Mouse (Mus musculus) hindbrain, embryonic 11.5 days (tissue): Measurements from ENCODE around the gene Edc4. TPM values are rescaled to one million over a fixed set of nuclear protein-coding genes. Genes with fewer than 3 reads are reported as not detected.
A peak's percentile ranks its signal among the peaks of the same experiment; 100 is the strongest.
"Not testable (repeated sequence)": the region's sequence is repeated elsewhere in the genome, so short reads cannot be mapped to it uniquely, and the experiment has no call there.

Experiments
- ATAC-seq: fragments of 200-750 bp; cut with Nextera tagmentation; 2 replicates; pipeline ENCODE4 v1.8.0; 2017; ENCODE audit warnings: mild to moderate bottlenecking, moderate TSS enrichment, moderate library complexity; ENCODE audit not compliant: low FRiP score
- DNase-seq: peaks from one replicate; pipeline ENCODE4 v3.0.0-alpha.2; 2015; ENCODE audit warnings: low spot score
- H3K27ac ChIP-seq: fragments of 300-500 bp; sonication (generic); 2 replicates; pipeline ENCODE4 v1.5.1; 2014; ENCODE audit warnings: mild to moderate bottlenecking, low read depth, low read length
- H3K27me3 ChIP-seq: fragments of 300-500 bp; sonication (generic); 2 replicates; pipeline ENCODE4 v1.6.1; 2014; ENCODE audit warnings: mild to moderate bottlenecking, low read length, moderate library complexity, mixed read lengths; ENCODE audit not compliant: control insufficient read depth, insufficient read depth
- H3K36me3 ChIP-seq: fragments of 300-500 bp; sonication (generic); 2 replicates; pipeline ENCODE4 v1.6.1; 2014; ENCODE audit warnings: mild to moderate bottlenecking, low read length, moderate library complexity, mixed read lengths; ENCODE audit not compliant: control insufficient read depth, insufficient read depth
- H3K4me1 ChIP-seq: fragments of 300-500 bp; sonication (generic); replicated peaks from 2 replicates; pipeline ENCODE4 v1.6.1; 2014; ENCODE audit warnings: low read length, mixed read lengths; ENCODE audit not compliant: control insufficient read depth, insufficient read depth
- H3K4me2 ChIP-seq: fragments of 300-500 bp; sonication (generic); replicated peaks from 2 replicates; pipeline ENCODE4 v1.6.1; 2014; ENCODE audit warnings: mild to moderate bottlenecking, low read depth, low read length
- H3K4me3 ChIP-seq: fragments of 300-500 bp; sonication (generic); 2 replicates; pipeline ENCODE4 v1.5.1; 2014; ENCODE audit warnings: low read depth, low read length
- H3K9ac ChIP-seq: fragments of 300-500 bp; sonication (generic); 2 replicates; pipeline ENCODE4 v1.6.1; 2014; ENCODE audit warnings: low read depth, low read length
- H3K9me3 ChIP-seq: fragments of 300-500 bp; sonication (generic); 2 replicates; pipeline ENCODE4 v1.6.1; 2016; ENCODE audit warnings: low read length; ENCODE audit not compliant: control insufficient read depth
- WGBS: fragments of 180-500 bp; shearing (Covaris S2); extraction: QIAGEN DNeasy Blood & Tissue Kit; methylation state at CpG from one replicate; pipeline ENCODE4 v1.1.7; 2014; 5-methylcytosine and 5-hydroxymethylcytosine counted together
- polyA plus RNA-seq: library from polyadenylated mRNA; unstranded; fragments of >200 nt; fragmentation: Nextera tagmentation; extraction: Ambion mirVana; gene quantifications from 2 replicates; pipeline ENCODE4 v1.2.1, GENCODE M21; 2014

Gene Edc4
- polyA plus RNA-seq, result 31.9 and 32.6 TPM in 2 replicates

GRCm38 (mm10) chr8:105880754-105881520 is at the start of gene Edc4:
Gene Edc4, plus strand, starts transcription at chr8:105880881.
- Histone ChIP-seq H3K4me1 (peaks cover 6% of the 10 kb centered on the region), H3K27ac (peak within 1 kb of the TSS; percentile 14; the same call in 1 of the 2 replicates), H3K4me3 (peak within 1 kb of the TSS; percentile 97), H3K9ac (peak within 1 kb of the TSS; percentile 81), H3K9me3 (no peaks in the 10 kb centered on the region), H3K4me2 (peak within 1 kb of the TSS; percentile 68), H3K36me3 (peaks cover 5% of the 10 kb centered on the region; the same call in 1 of the 2 replicates), H3K27me3 (no peaks in the 10 kb centered on the region)
- peak; percentile 94 for DNase-seq
- WGBS, result 2% methylated on average over 45 of the region's 45 CpGs
- ATAC-seq, result peak; percentile 78

- not testable (repeated sequence) for DNase-seq, H3K9me3 ChIP-seq, H3K9ac ChIP-seq, H3K4me2 ChIP-seq, ATAC-seq, H3K27ac ChIP-seq, H3K36me3 ChIP-seq, H3K4me3 ChIP-seq, H3K27me3 ChIP-seq, H3K4me1 ChIP-seq
- WGBS, result 81% methylated on average over 2 of the region's 2 CpGs
Measured at GRCm38 (mm10) chr8:105833740-105834139, 46.9 kb upstream of the Edc4 start.

- WGBS, result 31% methylated on average over 11 of the region's 11 CpGs
- H3K9me3 ChIP-seq, result no peaks in the 10 kb centered on the region
- no peaks in the 10 kb centered on the region for H3K27me3 ChIP-seq
- H3K36me3 ChIP-seq, result no peaks in the 10 kb centered on the region
- H3K4me2 ChIP-seq, result no peak overlapping the region
- H3K4me3 ChIP-seq, result no peak overlapping the region
- DNase-seq (peak; percentile 62), ATAC-seq (no peak)
- H3K9ac ChIP-seq, result no peak overlapping the region
- no peaks in the 10 kb centered on the region for H3K4me1 ChIP-seq
- no peak overlapping the region for H3K27ac ChIP-seq
Measured at GRCm38 (mm10) chr8:105835318-105835717, 45.4 kb upstream of the Edc4 start.

GRCm38 (mm10) chr8:105836991-105837390 is 43.7 kb upstream of the Edc4 start:
- Histone ChIP-seq H3K27me3 (no peaks in the 10 kb centered on the region), H3K4me2 (no peak overlapping the region), H3K4me1 (no peaks in the 10 kb centered on the region), H3K27ac (no peak overlapping the region), H3K36me3 (no peaks in the 10 kb centered on the region), H3K4me3 (no peak overlapping the region), H3K9me3 (no peaks in the 10 kb centered on the region), H3K9ac (no peak overlapping the region)
- ATAC-seq, result no peak
- DNase-seq, result no peak
- WGBS, result 89% methylated on average over 6 of the region's 6 CpGs

- 89% methylated on average over 5 of the region's 5 CpGs for whole genome bisulfite sequencing
- Histone ChIP-seq H3K4me1 (no peaks in the 10 kb centered on the region), H3K27me3 (no peaks in the 10 kb centered on the region), H3K9ac (no peak overlapping the region), H3K9me3 (no peaks in the 10 kb centered on the region), H3K36me3 (no peaks in the 10 kb centered on the region), H3K4me2 (no peak overlapping the region), H3K4me3 (no peak overlapping the region), H3K27ac (no peak overlapping the region)
- DNase-seq, result no peak
- no peak for ATAC-seq
Measured at GRCm38 (mm10) chr8:105839209-105839608, 41.5 kb upstream of the Edc4 start.

GRCm38 (mm10) chr8:105846678-105847077 is 34.0 kb upstream of the Edc4 start:
- WGBS, result 92% methylated on average over 11 of the region's 11 CpGs
- no peak overlapping the region for H3K4me2 ChIP-seq
- ATAC-seq, result no peak

GRCm38 (mm10) chr8:105850014-105850413 is 30.7 kb upstream of the Edc4 start:
- Histone ChIP-seq H3K4me1 (peaks cover 5% of the 10 kb centered on the region), H3K9ac (no peak overlapping the region), H3K4me2 (no peak overlapping the region), H3K4me3 (no peak overlapping the region), H3K27ac (no peak overlapping the region), H3K9me3 (no peaks in the 10 kb centered on the region), H3K36me3 (peaks cover 3% of the 10 kb centered on the region), H3K27me3 (no peaks in the 10 kb centered on the region)
- no peak for DNase-seq
- no peak for ATAC-seq
- WGBS, result 81% methylated on average over 4 of the region's 4 CpGs

More at GRCm38 (mm10) chr8:105846678-105847077, 34.0 kb upstream of the Edc4 start:
- Histone ChIP-seq H3K9me3 (no peaks in the 10 kb centered on the region), H3K4me3 (no peak overlapping the region), H3K36me3 (peaks cover 8% of the 10 kb centered on the region), H3K27ac (no peak overlapping the region), H3K4me1 (peaks cover 5% of the 10 kb centered on the region), H3K27me3 (no peaks in the 10 kb centered on the region), H3K9ac (no peak overlapping the region)
- no peak for DNase-seq

- H3K27ac ChIP-seq, result no peak overlapping the region
- peak overlapping the region; percentile 29 for H3K4me2 ChIP-seq
- H3K4me1 ChIP-seq, result peaks cover 5% of the 10 kb centered on the region
- 83% methylated on average over 7 of the region's 7 CpGs for WGBS
- ATAC-seq (no peak), DNase-seq (no peak)
- no peaks in the 10 kb centered on the region for H3K36me3 ChIP-seq
- H3K27me3 ChIP-seq, result no peaks in the 10 kb centered on the region
- no peak overlapping the region; the same call in 1 of the 2 replicates for H3K9ac ChIP-seq
- no peak overlapping the region; the same call in 1 of the 2 replicates for H3K4me3 ChIP-seq
- no peaks in the 10 kb centered on the region for H3K9me3 ChIP-seq
Measured at GRCm38 (mm10) chr8:105850611-105851010, 30.1 kb upstream of the Edc4 start.

GRCm38 (mm10) chr8:105851651-105852143 is 29.0 kb upstream of the Edc4 start:
- H3K27ac ChIP-seq, result no peak overlapping the region; the same call in 1 of the 2 replicates
- H3K9ac ChIP-seq, result peak overlapping the region; percentile 88
- H3K4me2 ChIP-seq, result peak overlapping the region; percentile 66
- H3K4me3 ChIP-seq, result peak overlapping the region; percentile 67
- H3K27me3 ChIP-seq, result no peaks in the 10 kb centered on the region
- H3K9me3 ChIP-seq, result no peaks in the 10 kb centered on the region
- peak; percentile 81 for ATAC-seq
- under 1% methylated on average over 34 of the region's 34 CpGs for WGBS
- H3K4me1 ChIP-seq, result peaks cover 11% of the 10 kb centered on the region
- no peaks in the 10 kb centered on the region for H3K36me3 ChIP-seq
- DNase-seq, result peak; percentile 95
